In the genomic region with DNA sequence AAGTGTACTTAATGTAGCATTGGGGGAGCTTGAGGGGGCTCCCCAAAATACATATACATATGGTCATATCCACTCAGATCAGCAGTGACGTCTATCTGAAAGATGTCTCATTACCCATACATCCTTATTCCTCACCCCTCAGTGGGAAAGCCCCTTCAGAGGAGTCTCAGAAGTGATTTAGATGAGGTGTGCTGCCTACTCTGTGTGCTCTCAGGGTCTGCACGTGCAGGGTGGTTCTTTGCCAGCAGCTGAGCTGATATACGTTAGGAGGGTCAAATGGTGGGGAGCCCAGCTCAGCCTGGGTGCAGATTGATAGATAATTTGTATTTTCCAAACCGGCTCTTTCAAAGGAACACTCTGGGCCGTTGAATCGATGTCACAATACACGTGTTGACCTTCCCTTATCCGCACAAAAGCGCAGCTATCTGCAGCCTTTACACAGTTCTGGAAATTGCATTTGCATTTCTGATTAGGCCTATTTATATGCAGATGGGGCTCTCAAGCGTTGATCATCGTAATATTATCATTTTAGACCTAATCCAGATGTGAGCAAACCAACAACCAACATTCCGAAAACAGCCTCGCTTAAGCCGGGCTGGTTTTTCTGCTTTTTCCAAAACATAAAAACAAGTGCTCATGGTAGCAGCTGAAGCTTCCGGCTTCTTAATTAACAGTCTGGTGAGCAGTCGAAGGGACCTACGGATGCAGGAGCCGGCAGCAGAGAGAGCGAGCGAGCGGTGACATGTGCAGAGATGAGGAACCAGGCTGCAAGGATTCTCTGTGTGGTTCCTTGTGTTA, we compare ENCODE assay signal across 8 mouse cellular contexts.
A peak's percentile ranks its signal among the peaks of the same experiment; 100 is the strongest.
DNase-seq lines count a peak whose midpoint lies in the region; ATAC-seq and TF ChIP-seq lines count a peak whose summit lies in the region.

No protein-coding gene starts in this region.

- no peaks in the 10 kb centered on the region for H3K9me3 ChIP-seq in heart, embryonic 10.5 days
- H3K9me3 ChIP-seq in forebrain, embryonic 14.5 days (replicated peaks; ENCODE audit: control insufficient read depth, low read length) = no peaks in the 10 kb centered on the region
- H3K9me3 ChIP-seq in midbrain, embryonic 12.5 days = no peaks in the 10 kb centered on the region

- peaks cover 32% of the 10 kb centered on the region for H3K27me3 ChIP-seq in heart, embryonic 10.5 days (ENCODE audit: insufficient read depth, poor library complexity, severe bottlenecking)
- H3K27me3 ChIP-seq in forebrain, embryonic 14.5 days (replicated peaks; ENCODE audit: control insufficient read depth, insufficient read depth, low read length) = 0 out of 2 replicates have a peak, but pooled peaks cover 6% of the 10 kb centered on the region
- H3K27me3 ChIP-seq in midbrain, embryonic 12.5 days = peaks cover 26% of the 10 kb centered on the region
- no peaks in the 10 kb centered on the region; the same call in 1 of the 2 replicates for H3K27me3 ChIP-seq in cerebellum, adult 2 months (ENCODE audit: control insufficient read depth, insufficient read depth, low read length)

- 16% methylated on average over 21 of the region's 21 CpGs for WGBS in heart, embryonic 10.5 days
- WGBS in forebrain, embryonic 14.5 days = 1% methylated on average over 21 of the region's 21 CpGs
- WGBS in midbrain, embryonic 12.5 days = 5% methylated on average over 21 of the region's 21 CpGs
- 10% methylated on average over 21 of the region's 21 CpGs for WGBS in cerebellum, adult 2 months

- H3K9ac ChIP-seq in forebrain, embryonic 14.5 days (ENCODE audit: low read length) = peak overlapping the region; percentile 9; the same call in 1 of the 2 replicates
- H3K9ac ChIP-seq in midbrain, embryonic 12.5 days (replicated peaks) = no peak overlapping the region

- 0 out of 2 replicates have a peak overlapping the region, but pooled peaks have one; percentile 12 for H3K4me3 ChIP-seq in heart, embryonic 10.5 days
- H3K4me3 ChIP-seq in forebrain, embryonic 14.5 days (ENCODE audit: low read depth, low read length) = peak overlapping the region; percentile 1; the same call in 1 of the 2 replicates
- H3K4me3 ChIP-seq in midbrain, embryonic 12.5 days = peak overlapping the region; percentile 9; the same call in 1 of the 2 replicates
- H3K4me3 ChIP-seq in cerebellum, adult 2 months (replicated peaks; ENCODE audit: insufficient read depth, low read depth, low read length) = no peak overlapping the region

- H3K36me3 ChIP-seq in heart, embryonic 10.5 days = no peaks in the 10 kb centered on the region
- H3K36me3 ChIP-seq in forebrain, embryonic 14.5 days (ENCODE audit: control insufficient read depth, insufficient read depth, low read length) = no peaks in the 10 kb centered on the region
- H3K36me3 ChIP-seq in midbrain, embryonic 12.5 days = no peaks in the 10 kb centered on the region

- TF ChIP-seq POLR2A in cerebellum, adult 2 months (IDR thresholded peaks at IDR 0.05; ENCODE audit: borderline replicate concordance, insufficient read depth, low read length) = no peak

- TF ChIP-seq CTCF in cerebellum, adult 2 months (IDR thresholded peaks at IDR 0.05; ENCODE audit: borderline replicate concordance, insufficient read depth, low read depth, low read length) = no peak

- no peak for DNase-seq in heart, embryonic 10.5 days (ENCODE audit: low spot score)
- DNase-seq in heart, adult 8-10 months (ENCODE audit: low spot score) = no peak
- peak; percentile 46 for DNase-seq in CD4-positive helper T cell, adult 2 months (ENCODE audit: low read depth, low spot score)
- peak; percentile 87 for DNase-seq in forebrain, embryonic 14.5 days (ENCODE audit: low spot score)
- no peak for DNase-seq in cerebellum, postnatal 14 days
- DNase-seq in cerebellum, adult 2 months = no peak
- no peak for DNase-seq in cerebellum, adult 9-10 months

- ATAC-seq in forebrain, embryonic 14.5 days = peak; percentile 82
- peak; percentile 74 for ATAC-seq in midbrain, embryonic 12.5 days (ENCODE audit: low FRiP score, low read depth)

- H3K27ac ChIP-seq in heart, embryonic 10.5 days = no peak overlapping the region
- peak overlapping the region; percentile 85 for H3K27ac ChIP-seq in forebrain, embryonic 14.5 days (ENCODE audit: low read depth, low read length)
- H3K27ac ChIP-seq in midbrain, embryonic 12.5 days (replicated peaks) = peak overlapping the region; percentile 72
- H3K27ac ChIP-seq in cerebellum, adult 2 months (ENCODE audit: insufficient read depth, low read length) = no peak overlapping the region

- H3K4me1 ChIP-seq in heart, embryonic 10.5 days = no peaks in the 10 kb centered on the region; the same call in 1 of the 2 replicates
- peaks cover 15% of the 10 kb centered on the region for H3K4me1 ChIP-seq in forebrain, embryonic 14.5 days (ENCODE audit: control insufficient read depth, insufficient read depth, low read length)
- H3K4me1 ChIP-seq in midbrain, embryonic 12.5 days = peaks cover 19% of the 10 kb centered on the region
- H3K4me1 ChIP-seq in cerebellum, adult 2 months (ENCODE audit: control insufficient read depth, insufficient read depth, low read length) = no peaks in the 10 kb centered on the region

- peak overlapping the region; percentile 32 for H3K4me2 ChIP-seq in forebrain, embryonic 14.5 days (ENCODE audit: low read length)
- peak overlapping the region; percentile 42 for H3K4me2 ChIP-seq in midbrain, embryonic 12.5 days (replicated peaks)

Comparison
In these comparisons a context has a peak if more than half of its experiments do, and no peak if none do; other contexts are left out.
1. DNase-seq: peak in CD4-positive helper T cell, adult 2 months (single experiment) and forebrain, embryonic 14.5 days (single experiment); none in heart, embryonic 10.5 days (single experiment), heart, adult 8-10 months (single experiment), cerebellum, postnatal 14 days (0 of 2), cerebellum, adult 2 months (0 of 2) and cerebellum, adult 9-10 months (single experiment).
2. H3K27ac ChIP-seq: peak in forebrain, embryonic 14.5 days (single experiment) and midbrain, embryonic 12.5 days (single experiment); none in heart, embryonic 10.5 days (single experiment) and cerebellum, adult 2 months (single experiment).